Mouse (Mus musculus) liver, embryonic 14.5 days (tissue): ENCODE measurements at regions not wholly inside any gene's neighbourhood (a gene's known extent, or its start where the extent isn't known, plus 50 kb on each side); places are given as distances from the start of the nearest gene placed in this dataset.

Experiments
- CTCF ChIP-seq: IDR thresholded peaks from 2 replicates; pipeline ENCODE4 v1.5.1; 2016; ENCODE audit warnings: antibody characterized with exemption, low read depth, control low read depth
- EP300 ChIP-seq: IDR thresholded peaks from 2 replicates; pipeline ENCODE4 v1.6.1; 2016; ENCODE audit warnings: antibody characterized with exemption, low read depth

GRCm38 (mm10) chr1:41933777-41934176 lies 761.8 kb upstream of the Pou3f3 start:
- TF ChIP-seq CTCF (no peak), EP300 (no peak)
